Mouse (Mus musculus): ENCODE results near the gene Dab2ip. TPM values are rescaled to one million over a fixed set of nuclear protein-coding genes. Genes with fewer than 3 reads are reported as not detected.
A peak's percentile ranks its signal among the peaks of the same experiment; 100 is the strongest.

Gene Dab2ip
- total and polyA plus RNA-seq, 3 experiments, result 34.5 to 47.9 (median 45.6) TPM

DNA sequence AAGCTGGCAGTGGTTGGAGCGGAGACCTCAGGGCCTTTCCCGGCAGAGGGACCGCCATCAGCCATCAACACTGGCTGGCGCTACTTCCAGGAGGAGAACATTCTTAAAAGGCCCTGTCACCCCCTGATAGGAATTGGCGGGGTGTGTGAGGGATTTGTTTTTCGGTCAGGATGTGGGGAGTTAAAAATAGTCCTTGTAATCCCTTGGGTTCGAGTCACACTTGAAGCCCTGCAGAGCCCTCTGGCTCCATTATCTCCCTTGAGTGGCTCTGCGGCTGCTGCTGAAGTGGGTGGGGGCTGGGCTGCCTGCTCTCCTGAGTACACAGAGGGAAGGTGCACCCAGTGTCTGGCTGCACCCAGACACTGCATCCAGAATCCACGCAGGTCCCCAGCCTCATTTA lies 30.3 kb downstream of the Dab2ip start:
- Histone ChIP-seq H3K4me3 (peak overlapping the region; percentile 9), H3K4me1 (ENCODE audit: control insufficient read depth, insufficient read depth, low read length) (peaks cover 51% of the 10 kb centered on the region), H3K79me2 (replicated peaks; ENCODE audit: control insufficient read depth, insufficient read depth, low read length) (no peaks in the 10 kb centered on the region; the same call in 1 of the 2 replicates), H3K36me3 (ENCODE audit: control insufficient read depth, insufficient read depth, low read length) (peaks cover 11% of the 10 kb centered on the region; the same call in 1 of the 2 replicates), H3K9ac (ENCODE audit: low read depth, low read length) (peak overlapping the region; percentile 27), H3K27me3 (ENCODE audit: control insufficient read depth, insufficient read depth, low read length) (no peaks in the 10 kb centered on the region), H3K27ac (peak overlapping the region; percentile 90)
- TF ChIP-seq EP300 (IDR thresholded peaks at IDR 0.05; ENCODE audit: insufficient read depth, low read depth, low read length) (peak; percentile 81), CTCF (IDR thresholded peaks at IDR 0.05) (no peak)
- intact Hi-C loops (cut with DNase I), result loop anchor here (2.0 kb wide), 2 partner anchors 26 to 34 kb away; no protein-coding TSS in a partner anchor
- WGBS, result 5% methylated on average over 9 of the region's 9 CpGs
- peak; percentile 68 to 79 for DNase-seq

- Histone ChIP-seq H3K9ac (ENCODE audit: low read depth, low read length) (peak overlapping the region; percentile 5), H3K4me1 (ENCODE audit: control insufficient read depth, insufficient read depth, low read length) (peaks cover 58% of the 10 kb centered on the region), H3K4me3 (no peak overlapping the region), H3K36me3 (ENCODE audit: control insufficient read depth, insufficient read depth, low read length) (peaks cover 11% of the 10 kb centered on the region; the same call in 1 of the 2 replicates), H3K79me2 (replicated peaks; ENCODE audit: control insufficient read depth, insufficient read depth, low read length) (no peaks in the 10 kb centered on the region; the same call in 1 of the 2 replicates), H3K27ac (peak overlapping the region; percentile 90), H3K27me3 (ENCODE audit: control insufficient read depth, insufficient read depth, low read length) (no peaks in the 10 kb centered on the region)
- 52% methylated on average over 10 of the region's 10 CpGs for WGBS
- no peak for DNase-seq
- no peak for TF ChIP-seq EP300 (IDR thresholded peaks at IDR 0.05; ENCODE audit: insufficient read depth, low read depth, low read length)
- TF ChIP-seq POLR2A (IDR thresholded peaks at IDR 0.05; ENCODE audit: insufficient read depth, low read depth, low read length), result no peak
- TF ChIP-seq CTCF (IDR thresholded peaks at IDR 0.05), result no peak
- intact Hi-C loops (cut with DNase I), result loop anchor here (2.0 kb wide), 2 partner anchors 25 to 33 kb away; no protein-coding TSS in a partner anchor
Observed at GRCm38 (mm10) chr2:35589385-35589784, 31.3 kb downstream of the Dab2ip start.

- TF ChIP-seq EP300 (IDR thresholded peaks at IDR 0.05; ENCODE audit: insufficient read depth, low read depth, low read length), result no peak; the same call in none of the 2 replicates
- no peak for TF ChIP-seq CTCF (IDR thresholded peaks at IDR 0.05)
- no peak for TF ChIP-seq POLR2A (IDR thresholded peaks at IDR 0.05; ENCODE audit: insufficient read depth, low read depth, low read length)
- intact Hi-C loops (cut with DNase I), result loop anchor here (2.0 kb wide), 2 partner anchors 25 to 33 kb away; no protein-coding TSS in a partner anchor
- DNase-seq, result peak; percentile 67 to 82
- H3K27ac ChIP-seq, result peak overlapping the region; percentile 90
- peaks cover 12% of the 10 kb centered on the region; the same call in 1 of the 2 replicates for H3K36me3 ChIP-seq (ENCODE audit: control insufficient read depth, insufficient read depth, low read length)
- no peak overlapping the region for H3K4me3 ChIP-seq
- peak overlapping the region; percentile 5 for H3K9ac ChIP-seq (ENCODE audit: low read depth, low read length)
- H3K27me3 ChIP-seq (ENCODE audit: control insufficient read depth, insufficient read depth, low read length), result no peaks in the 10 kb centered on the region
- peaks cover 60% of the 10 kb centered on the region for H3K4me1 ChIP-seq (ENCODE audit: control insufficient read depth, insufficient read depth, low read length)
- H3K79me2 ChIP-seq (replicated peaks; ENCODE audit: control insufficient read depth, insufficient read depth, low read length), result no peaks in the 10 kb centered on the region; the same call in 1 of the 2 replicates
- WGBS, result 11% methylated on average over 4 of the region's 4 CpGs
Observed at GRCm38 (mm10) chr2:35589800-35590199, 31.7 kb downstream of the Dab2ip start.

DNA sequence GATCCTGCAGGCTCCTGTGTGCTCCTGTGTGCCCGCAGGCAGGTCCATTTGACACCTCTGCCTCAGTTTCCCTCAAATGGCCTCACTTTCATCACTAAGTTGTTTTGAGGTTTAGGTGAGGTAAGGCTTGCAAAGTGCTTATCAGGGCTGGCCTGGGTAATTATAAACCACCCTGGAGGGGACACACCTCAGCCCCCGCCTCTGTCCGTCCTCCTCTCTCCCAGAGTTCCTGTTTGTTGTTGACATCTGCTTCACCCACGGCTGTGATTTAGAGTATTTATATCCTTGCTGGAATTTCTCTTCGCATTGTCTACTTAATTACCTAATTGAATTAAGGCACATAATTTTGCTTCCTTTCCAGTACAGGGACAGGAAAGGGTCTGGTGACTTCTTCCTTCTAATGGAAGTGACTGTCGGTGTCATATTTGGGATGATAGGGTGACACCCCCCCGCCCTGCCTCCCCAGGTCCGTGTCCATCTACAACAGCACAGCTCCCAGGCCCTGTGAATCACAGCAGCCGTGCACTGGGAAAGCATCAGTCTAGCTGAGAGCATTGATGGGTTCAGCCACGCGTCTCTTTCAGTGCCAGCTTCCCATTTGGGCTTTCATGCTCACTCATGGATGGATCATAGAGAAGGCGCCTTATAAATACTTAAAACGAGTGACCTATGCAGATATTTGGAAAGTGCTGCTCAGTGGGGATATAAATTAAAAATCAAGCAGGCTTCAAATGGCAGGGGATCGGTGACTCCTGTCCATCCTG lies 34.1 kb downstream of the Dab2ip start:
- H3K4me3 ChIP-seq, result no peak overlapping the region
- 42% methylated on average over 14 of the region's 14 CpGs for WGBS
- peak in 1 of 2 experiments; percentile 37 for DNase-seq
- no peaks in the 10 kb centered on the region for H3K27me3 ChIP-seq (ENCODE audit: control insufficient read depth, insufficient read depth, low read length)
- H3K27ac ChIP-seq, result peak overlapping the region; percentile 90
- intact Hi-C loops (cut with DNase I), result no loop called here
- peaks cover 66% of the 10 kb centered on the region for H3K4me1 ChIP-seq (ENCODE audit: control insufficient read depth, insufficient read depth, low read length)
- peaks cover 18% of the 10 kb centered on the region for H3K36me3 ChIP-seq (ENCODE audit: control insufficient read depth, insufficient read depth, low read length)
- no peak for TF ChIP-seq CTCF (IDR thresholded peaks at IDR 0.05)
- 0 out of 2 replicates have a peak, but pooled peaks have one; percentile 19 for TF ChIP-seq EP300 (IDR thresholded peaks at IDR 0.05; ENCODE audit: insufficient read depth, low read depth, low read length)
- TF ChIP-seq POLR2A (IDR thresholded peaks at IDR 0.05; ENCODE audit: insufficient read depth, low read depth, low read length), result 0 out of 2 replicates have a peak, but pooled peaks have one; percentile 21
- no peaks in the 10 kb centered on the region; the same call in 1 of the 2 replicates for H3K79me2 ChIP-seq (replicated peaks; ENCODE audit: control insufficient read depth, insufficient read depth, low read length)
- peak overlapping the region; percentile 39 for H3K9ac ChIP-seq (ENCODE audit: low read depth, low read length)

GRCm38 (mm10) chr2:35592725-35593392 lies 34.8 kb downstream of the Dab2ip start:
- Histone ChIP-seq H3K9ac (ENCODE audit: low read depth, low read length) (no peak overlapping the region), H3K79me2 (replicated peaks; ENCODE audit: control insufficient read depth, insufficient read depth, low read length) (no peaks in the 10 kb centered on the region; the same call in 1 of the 2 replicates), H3K4me3 (no peak overlapping the region), H3K27me3 (ENCODE audit: control insufficient read depth, insufficient read depth, low read length) (no peaks in the 10 kb centered on the region), H3K36me3 (ENCODE audit: control insufficient read depth, insufficient read depth, low read length) (peaks cover 20% of the 10 kb centered on the region), H3K27ac (peak overlapping the region; percentile 90), H3K4me1 (ENCODE audit: control insufficient read depth, insufficient read depth, low read length) (peaks cover 65% of the 10 kb centered on the region)
- intact Hi-C loops (cut with DNase I), result no loop called here
- no peak for DNase-seq
- TF ChIP-seq EP300 (IDR thresholded peaks at IDR 0.05; ENCODE audit: insufficient read depth, low read depth, low read length) (no peak), CTCF (IDR thresholded peaks at IDR 0.05) (no peak), POLR2A (IDR thresholded peaks at IDR 0.05; ENCODE audit: insufficient read depth, low read depth, low read length) (no peak)
- 56% methylated on average over 9 of the region's 9 CpGs for WGBS
